Mouse (Mus musculus): ENCODE measurements around the gene Fam69a. TPM values are rescaled to one million over a fixed set of nuclear protein-coding genes. Genes with fewer than 3 reads are reported as not detected.
"Not testable (repeated sequence)": the region's sequence is repeated elsewhere in the genome, so short reads cannot be mapped to it uniquely, and the experiment has no call there.

The Fam69a gene
- polyA plus RNA-seq, 1 experiment from 2014 or later = 18.1 TPM

DNA sequence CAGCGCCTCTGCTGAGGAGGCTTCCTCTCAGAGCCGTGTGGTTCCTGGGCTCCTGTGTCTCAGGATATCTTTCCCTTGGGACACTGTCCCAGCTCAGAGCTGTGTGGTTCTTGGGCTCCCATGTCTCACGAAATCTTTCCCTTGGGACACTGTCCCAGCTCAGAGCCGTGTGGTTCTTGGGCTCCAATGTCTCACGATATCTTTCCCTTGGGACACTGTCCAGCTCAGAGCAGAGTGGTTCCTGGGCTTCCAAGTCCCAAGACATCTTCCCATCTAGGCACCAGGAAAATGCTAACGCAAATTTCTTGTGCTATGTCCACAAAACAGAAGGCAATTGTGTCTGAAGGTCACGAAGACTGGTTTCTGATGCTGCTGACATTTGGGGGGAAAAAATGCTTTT, 92.2 kb downstream of the Fam69a start:
- Histone ChIP-seq H3K36me3 (ENCODE audit: control insufficient read depth, insufficient read depth, low read length) (no peaks in the 10 kb centered on the region), H3K9me3 (ENCODE audit: control insufficient read depth, low read length) (no peaks in the 10 kb centered on the region), H3K27me3 (ENCODE audit: control insufficient read depth, insufficient read depth, low read length) (no peaks in the 10 kb centered on the region), H3K27ac (ENCODE audit: low read depth, low read length) (no peak overlapping the region), H3K9ac (ENCODE audit: low read length) (no peak overlapping the region), H3K4me3 (ENCODE audit: low read depth, low read length) (no peak overlapping the region), H3K4me2 (ENCODE audit: low read depth, low read length, severe bottlenecking) (no peak overlapping the region), H3K4me1 (replicated peaks; ENCODE audit: control insufficient read depth, insufficient read depth, low read length) (no peaks in the 10 kb centered on the region)
- no peak for ATAC-seq (replicated peaks; ENCODE audit: low FRiP score)
- 75% methylated on average over 7 of the region's 7 CpGs for WGBS
- DNase-seq (ENCODE audit: low spot score) = no peak

DNA sequence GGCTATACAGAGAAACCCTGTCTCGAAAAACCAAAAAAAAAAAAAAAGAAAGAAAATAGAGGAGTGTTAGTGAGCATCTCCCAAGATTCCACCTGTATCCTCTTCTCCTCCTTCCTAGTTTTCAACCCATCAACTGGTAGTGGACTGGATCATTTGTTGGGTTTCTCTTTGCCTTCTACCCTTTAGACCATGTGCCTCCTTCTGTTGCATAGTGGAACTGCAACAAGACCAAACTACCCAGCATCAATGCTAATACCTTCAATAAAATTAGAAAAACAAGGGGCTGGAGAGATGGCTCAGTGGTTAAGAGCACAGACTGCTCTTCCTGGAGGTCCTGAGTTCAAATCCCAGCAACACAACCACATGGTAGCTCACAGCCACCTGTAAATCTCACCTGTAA, 95.4 kb downstream of the Fam69a start:
- not testable (repeated sequence) for H3K4me2 ChIP-seq (ENCODE audit: low read depth, low read length, severe bottlenecking); H3K9ac ChIP-seq (ENCODE audit: low read length); H3K27me3 ChIP-seq (ENCODE audit: control insufficient read depth, insufficient read depth, low read length); H3K27ac ChIP-seq (ENCODE audit: low read depth, low read length); H3K9me3 ChIP-seq (ENCODE audit: control insufficient read depth, low read length); H3K36me3 ChIP-seq (ENCODE audit: control insufficient read depth, insufficient read depth, low read length); ATAC-seq (replicated peaks; ENCODE audit: low FRiP score); H3K4me1 ChIP-seq (replicated peaks; ENCODE audit: control insufficient read depth, insufficient read depth, low read length); H3K4me3 ChIP-seq (ENCODE audit: low read depth, low read length); DNase-seq (ENCODE audit: low spot score)
- WGBS = 80% methylated on average over 1 of the region's 1 CpGs

DNA sequence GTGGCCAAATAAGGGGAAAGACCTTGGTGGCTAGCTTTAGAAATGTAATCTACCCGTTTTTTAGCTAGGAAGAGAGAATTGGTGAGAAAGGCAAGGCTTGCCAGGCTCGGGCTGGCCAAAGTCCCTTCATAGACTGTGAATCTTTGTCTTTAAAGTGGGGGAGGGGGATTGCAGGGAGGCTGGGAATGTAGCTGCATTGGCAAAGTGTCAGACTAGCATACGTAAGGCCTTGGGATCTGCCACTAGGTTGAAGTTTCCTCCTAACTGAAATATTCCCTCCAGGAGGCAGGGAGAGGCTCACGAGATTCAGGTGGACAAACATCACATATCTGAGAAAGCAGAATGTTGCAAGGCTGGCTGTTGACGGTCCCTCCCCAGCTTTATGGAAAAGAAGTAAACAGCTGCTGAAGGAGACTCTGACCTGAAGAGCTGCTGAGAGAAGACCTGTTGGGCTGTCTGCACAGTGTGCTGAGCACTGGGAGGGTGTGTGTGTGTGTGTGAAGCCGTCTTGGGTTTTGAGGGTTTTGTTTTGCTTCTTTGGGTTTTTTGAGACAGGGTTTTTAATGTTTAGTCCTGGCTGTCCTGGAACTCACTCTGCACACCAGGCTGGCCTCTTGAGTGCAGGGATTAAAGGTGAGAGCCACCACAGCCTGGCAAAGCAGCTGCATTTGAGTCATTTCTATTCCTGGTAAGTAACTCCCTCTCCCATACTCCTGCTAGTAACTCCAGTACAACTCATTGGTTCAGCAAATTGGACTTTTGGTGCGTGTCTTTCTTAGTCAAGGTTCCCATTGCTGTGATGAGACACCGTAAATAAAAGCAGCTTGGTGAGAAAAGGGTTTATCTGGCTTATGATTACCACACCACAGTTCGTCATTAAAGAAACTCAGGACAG, 96.6 kb downstream of the Fam69a start:
- H3K4me1 ChIP-seq (replicated peaks; ENCODE audit: control insufficient read depth, insufficient read depth, low read length) = no peaks in the 10 kb centered on the region
- H3K4me2 ChIP-seq (ENCODE audit: low read depth, low read length, severe bottlenecking) = no peak overlapping the region
- no peak for DNase-seq (ENCODE audit: low spot score)
- WGBS = 59% methylated on average over 9 of the region's 9 CpGs
- no peak for ATAC-seq (replicated peaks; ENCODE audit: low FRiP score)
- no peak overlapping the region for H3K4me3 ChIP-seq (ENCODE audit: low read depth, low read length)
- no peaks in the 10 kb centered on the region for H3K36me3 ChIP-seq (ENCODE audit: control insufficient read depth, insufficient read depth, low read length)
- no peak overlapping the region for H3K27ac ChIP-seq (ENCODE audit: low read depth, low read length)
- no peak overlapping the region for H3K9ac ChIP-seq (ENCODE audit: low read length)
- H3K27me3 ChIP-seq (ENCODE audit: control insufficient read depth, insufficient read depth, low read length) = no peaks in the 10 kb centered on the region
- no peaks in the 10 kb centered on the region for H3K9me3 ChIP-seq (ENCODE audit: control insufficient read depth, low read length)

DNA sequence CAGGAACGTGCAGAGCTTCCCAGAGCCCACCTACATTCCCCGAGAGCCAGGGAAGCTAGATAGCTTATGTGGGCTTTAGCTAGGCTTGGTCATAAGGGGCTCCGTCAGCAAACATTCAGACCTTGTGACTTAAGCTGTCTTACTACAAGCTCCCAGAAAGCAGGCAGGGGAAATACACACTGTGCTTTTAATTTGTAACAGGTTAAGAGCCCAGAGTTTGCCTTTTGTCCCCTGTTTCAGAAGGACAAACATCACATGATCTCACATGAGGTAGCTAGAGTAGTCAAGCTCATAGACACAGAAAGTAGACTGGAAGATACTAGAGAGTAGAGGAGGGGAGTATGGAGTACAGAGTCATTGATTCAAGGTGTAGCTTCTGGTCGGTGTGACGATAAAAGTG, 106.2 kb downstream of the Fam69a start:
- DNase-seq (ENCODE audit: low spot score) (no peak), ATAC-seq (replicated peaks; ENCODE audit: low FRiP score) (no peak)
- Histone ChIP-seq H3K9ac (ENCODE audit: low read length) (no peak overlapping the region), H3K27me3 (ENCODE audit: control insufficient read depth, insufficient read depth, low read length) (no peaks in the 10 kb centered on the region), H3K36me3 (ENCODE audit: control insufficient read depth, insufficient read depth, low read length) (no peaks in the 10 kb centered on the region), H3K9me3 (ENCODE audit: control insufficient read depth, low read length) (no peaks in the 10 kb centered on the region), H3K27ac (ENCODE audit: low read depth, low read length) (no peak overlapping the region), H3K4me1 (replicated peaks; ENCODE audit: control insufficient read depth, insufficient read depth, low read length) (no peaks in the 10 kb centered on the region), H3K4me3 (ENCODE audit: low read depth, low read length) (no peak overlapping the region), H3K4me2 (ENCODE audit: low read depth, low read length, severe bottlenecking) (no peak overlapping the region)
- 81% methylated on average over 5 of the region's 5 CpGs for WGBS

DNA sequence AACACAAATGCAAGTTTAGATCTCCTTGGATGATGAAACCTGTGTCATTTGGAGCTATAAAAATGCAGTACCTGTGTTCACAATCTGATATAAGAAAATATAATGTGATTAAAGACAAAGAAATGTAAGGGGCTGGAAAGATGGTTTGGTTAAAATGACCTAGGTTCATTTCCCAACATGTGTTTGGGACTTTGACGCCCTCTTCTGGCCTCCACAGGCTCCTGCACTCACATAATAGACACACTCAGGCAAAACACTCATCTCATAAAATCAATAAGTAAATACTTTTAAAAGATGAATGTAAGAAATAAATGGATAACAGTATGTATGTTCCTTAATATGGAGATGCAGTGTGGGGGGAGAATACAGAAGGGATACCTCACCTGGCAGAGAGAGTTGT, 109.8 kb downstream of the Fam69a start:
- Histone ChIP-seq H3K36me3 (ENCODE audit: control insufficient read depth, insufficient read depth, low read length) (no peaks in the 10 kb centered on the region), H3K4me1 (replicated peaks; ENCODE audit: control insufficient read depth, insufficient read depth, low read length) (no peaks in the 10 kb centered on the region), H3K27ac (ENCODE audit: low read depth, low read length) (no peak overlapping the region), H3K4me2 (ENCODE audit: low read depth, low read length, severe bottlenecking) (no peak overlapping the region), H3K9me3 (ENCODE audit: control insufficient read depth, low read length) (no peaks in the 10 kb centered on the region), H3K27me3 (ENCODE audit: control insufficient read depth, insufficient read depth, low read length) (no peaks in the 10 kb centered on the region), H3K4me3 (ENCODE audit: low read depth, low read length) (no peak overlapping the region), H3K9ac (ENCODE audit: low read length) (no peak overlapping the region)
- ATAC-seq (replicated peaks; ENCODE audit: low FRiP score) (no peak), DNase-seq (ENCODE audit: low spot score) (no peak)
- 79% methylated on average over 1 of the region's 1 CpGs for WGBS

DNA sequence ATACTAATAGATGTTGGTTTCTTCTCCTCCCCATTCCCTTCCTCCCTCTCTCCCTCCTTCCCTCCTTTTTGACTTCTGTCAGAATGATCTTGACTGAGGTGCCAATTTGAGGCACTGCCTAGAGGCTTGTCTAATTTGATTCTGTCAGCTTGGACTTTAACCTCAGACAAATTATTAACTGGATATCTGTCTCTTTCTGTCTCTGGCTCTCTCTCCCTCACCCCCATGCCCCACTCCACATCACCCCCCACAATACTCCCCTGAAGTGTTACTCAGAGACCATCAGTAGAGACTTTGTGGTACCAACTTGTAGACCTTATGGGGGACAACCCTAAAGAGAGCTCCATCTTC, 111.6 kb downstream of the Fam69a start:
- Histone ChIP-seq H3K36me3 (ENCODE audit: control insufficient read depth, insufficient read depth, low read length) (no peaks in the 10 kb centered on the region), H3K9me3 (ENCODE audit: control insufficient read depth, low read length) (no peaks in the 10 kb centered on the region), H3K4me1 (replicated peaks; ENCODE audit: control insufficient read depth, insufficient read depth, low read length) (no peaks in the 10 kb centered on the region), H3K4me2 (ENCODE audit: low read depth, low read length, severe bottlenecking) (no peak overlapping the region), H3K4me3 (ENCODE audit: low read depth, low read length) (no peak overlapping the region), H3K27me3 (ENCODE audit: control insufficient read depth, insufficient read depth, low read length) (no peaks in the 10 kb centered on the region), H3K27ac (ENCODE audit: low read depth, low read length) (no peak overlapping the region), H3K9ac (ENCODE audit: low read length) (no peak overlapping the region)
- ATAC-seq (replicated peaks; ENCODE audit: low FRiP score) (no peak), DNase-seq (ENCODE audit: low spot score) (no peak)

DNA sequence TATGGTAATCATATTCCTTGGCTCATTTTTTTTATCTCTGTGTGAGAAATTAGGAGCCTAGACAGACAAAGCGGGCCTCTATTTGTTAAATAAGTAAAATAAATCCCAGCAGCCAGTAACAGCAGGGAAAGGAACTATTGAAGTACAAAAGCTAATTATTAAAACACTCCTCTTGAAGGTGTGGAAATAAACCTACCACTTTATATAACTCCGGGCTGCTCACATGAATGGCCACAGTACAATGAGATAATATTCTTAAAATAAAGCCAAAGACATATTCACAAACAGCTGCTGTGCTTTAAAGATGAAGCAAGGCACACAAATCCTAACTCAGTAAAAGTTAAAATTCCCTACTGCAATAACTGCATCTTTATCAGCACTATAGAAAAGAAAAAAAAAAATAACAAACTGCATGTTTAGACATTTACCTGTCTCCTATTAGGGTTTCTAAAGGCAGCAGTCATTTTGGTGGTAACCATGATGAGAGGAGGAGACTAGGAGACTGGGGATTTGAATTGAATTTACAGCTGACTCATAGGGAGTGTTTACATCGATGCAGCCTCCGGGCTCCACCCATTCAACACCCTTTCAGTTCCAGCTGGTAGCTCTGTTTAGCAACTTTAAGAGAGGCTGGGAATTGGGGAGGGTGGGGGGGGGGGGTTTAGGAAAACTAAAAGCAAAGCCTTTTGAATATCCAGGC, 112.2 kb downstream of the Fam69a start, which contains the start of gene Evi5:
Gene Evi5, minus strand, starts transcription at position 547 of the 700 bp plus-strand sequence.
- 51% methylated on average over 4 of the region's 4 CpGs for WGBS
- DNase-seq (ENCODE audit: low spot score) = no peak
- H3K27ac ChIP-seq (ENCODE audit: low read depth, low read length) = no peak within 1 kb of the TSS; the same call in 1 of the 2 replicates
- H3K36me3 ChIP-seq (ENCODE audit: control insufficient read depth, insufficient read depth, low read length) = no peaks in the 10 kb centered on the region
- no peak within 1 kb of the TSS for H3K4me3 ChIP-seq (ENCODE audit: low read depth, low read length)
- H3K4me2 ChIP-seq (ENCODE audit: low read depth, low read length, severe bottlenecking) = no peak within 1 kb of the TSS
- H3K9ac ChIP-seq (ENCODE audit: low read length) = no peak within 1 kb of the TSS
- H3K9me3 ChIP-seq (ENCODE audit: control insufficient read depth, low read length) = no peaks in the 10 kb centered on the region
- ATAC-seq (replicated peaks; ENCODE audit: low FRiP score) = no peak
- H3K4me1 ChIP-seq (replicated peaks; ENCODE audit: control insufficient read depth, insufficient read depth, low read length) = no peaks in the 10 kb centered on the region
- H3K27me3 ChIP-seq (ENCODE audit: control insufficient read depth, insufficient read depth, low read length) = no peaks in the 10 kb centered on the region

DNA sequence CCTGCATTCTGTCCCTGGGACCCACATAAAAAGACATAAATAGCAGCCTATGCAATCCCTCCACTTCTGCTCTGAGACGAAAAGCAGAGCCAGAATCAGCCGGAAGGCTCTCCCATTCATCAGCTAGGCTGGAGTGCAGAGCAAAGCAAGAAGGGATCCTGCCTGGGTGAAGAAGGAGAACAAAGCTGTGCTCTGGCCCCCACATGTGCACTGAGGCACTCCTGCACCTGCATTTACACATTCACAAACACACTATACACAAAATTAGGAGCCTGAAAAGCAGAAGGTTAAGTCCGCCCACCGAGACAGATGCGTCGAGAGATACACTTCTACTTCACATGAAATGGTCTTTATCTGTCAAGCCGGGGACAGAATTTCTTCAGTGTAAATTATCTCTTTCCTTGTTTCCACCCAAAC, 113.0 kb downstream of the Fam69a start:
- ATAC-seq (replicated peaks; ENCODE audit: low FRiP score) = no peak
- Histone ChIP-seq H3K4me3 (ENCODE audit: low read depth, low read length) (no peak overlapping the region), H3K4me2 (ENCODE audit: low read depth, low read length, severe bottlenecking) (no peak overlapping the region)

More for the DNA sequence above, 113.0 kb downstream of the Fam69a start:
- Histone ChIP-seq H3K9me3 (ENCODE audit: control insufficient read depth, low read length) (no peaks in the 10 kb centered on the region), H3K4me1 (replicated peaks; ENCODE audit: control insufficient read depth, insufficient read depth, low read length) (no peaks in the 10 kb centered on the region), H3K27ac (ENCODE audit: low read depth, low read length) (no peak overlapping the region; the same call in 1 of the 2 replicates), H3K36me3 (ENCODE audit: control insufficient read depth, insufficient read depth, low read length) (no peaks in the 10 kb centered on the region), H3K9ac (ENCODE audit: low read length) (no peak overlapping the region), H3K27me3 (ENCODE audit: control insufficient read depth, insufficient read depth, low read length) (no peaks in the 10 kb centered on the region)
- DNase-seq (ENCODE audit: low spot score) = no peak
- 73% methylated on average over 7 of the region's 7 CpGs for WGBS

All from forebrain, embryonic 11.5 days (tissue).